Mouse (Mus musculus): ENCODE measurements around the gene Fads3. TPM values are rescaled to one million over a fixed set of nuclear protein-coding genes. Genes with fewer than 3 reads are reported as not detected.

Fads3 gene
- polyA plus RNA-seq, 1 experiment from 2014 or later, result 17.9 TPM

GRCm38 (mm10) chr19:10108129-10108528, 66.8 kb downstream of the Fads3 start:
- ATAC-seq (replicated peaks; ENCODE audit: insufficient number of reproducible peaks, low FRiP score, low TSS enrichment), result no peak
- no peaks in the 10 kb centered on the region for H3K9me3 ChIP-seq (replicated peaks; ENCODE audit: control insufficient read depth, low read length)
- no peak overlapping the region for H3K4me2 ChIP-seq
- WGBS (ENCODE audit: insufficient replicate concordance), result 88% methylated on average over 1 of the region's 1 CpGs
- H3K4me3 ChIP-seq (ENCODE audit: low read depth, low read length), result no peak overlapping the region
- H3K4me1 ChIP-seq (ENCODE audit: control insufficient read depth, insufficient read depth, low read length), result no peaks in the 10 kb centered on the region
- no peaks in the 10 kb centered on the region for H3K27me3 ChIP-seq (ENCODE audit: control insufficient read depth, insufficient read depth, low read length)
- H3K36me3 ChIP-seq (ENCODE audit: control insufficient read depth, insufficient read depth, low read length), result no peaks in the 10 kb centered on the region
- no peak overlapping the region for H3K27ac ChIP-seq (ENCODE audit: low read depth, low read length)
- no peak overlapping the region for H3K9ac ChIP-seq (ENCODE audit: low read depth, low read length)

- no peaks in the 10 kb centered on the region for H3K4me1 ChIP-seq (ENCODE audit: control insufficient read depth, insufficient read depth, low read length)
- H3K27me3 ChIP-seq (ENCODE audit: control insufficient read depth, insufficient read depth, low read length), result no peaks in the 10 kb centered on the region
- H3K9me3 ChIP-seq (replicated peaks; ENCODE audit: control insufficient read depth, low read length), result no peaks in the 10 kb centered on the region
- 80% methylated on average over 2 of the region's 2 CpGs for WGBS (ENCODE audit: insufficient replicate concordance)
- no peak overlapping the region for H3K9ac ChIP-seq (ENCODE audit: low read depth, low read length)
- no peak overlapping the region for H3K4me2 ChIP-seq
- no peak overlapping the region for H3K4me3 ChIP-seq (ENCODE audit: low read depth, low read length)
- no peaks in the 10 kb centered on the region for H3K36me3 ChIP-seq (ENCODE audit: control insufficient read depth, insufficient read depth, low read length)
- ATAC-seq (replicated peaks; ENCODE audit: insufficient number of reproducible peaks, low FRiP score, low TSS enrichment), result no peak
- no peak overlapping the region for H3K27ac ChIP-seq (ENCODE audit: low read depth, low read length)
These were observed 67.3 kb downstream of the Fads3 start for GRCm38 (mm10) chr19:10108666-10109065.

Other genes with a start within 250 kb of the Fads3 start
- gene Scgb2a2, start 194.0 kb upstream of the Fads3 start, polyA plus RNA-seq (2014; fragmentation: Nextera tagmentation; extraction: Ambion mirVana), result not detected in 2 replicates
- gene Incenp, start 142.0 kb upstream of the Fads3 start, polyA plus RNA-seq (2014; fragmentation: Nextera tagmentation; extraction: Ambion mirVana), result 62.6 and 67.2 TPM in 2 replicates
- gene Fth1, start 61.0 kb upstream of the Fads3 start, polyA plus RNA-seq (2014; fragmentation: Nextera tagmentation; extraction: Ambion mirVana), result 1,994 and 2,294 TPM in 2 replicates
- 0.10 and 0.41 TPM in 2 replicates for gene Best1, start 39.9 kb upstream of the Fads3 start, polyA plus RNA-seq (2014; fragmentation: Nextera tagmentation; extraction: Ambion mirVana)
- gene Rab3il1, start 39.9 kb upstream of the Fads3 start, polyA plus RNA-seq (2014; fragmentation: Nextera tagmentation; extraction: Ambion mirVana), result 50.8 and 54.0 TPM in 2 replicates
- gene Fads2, start 60.2 kb downstream of the Fads3 start, polyA plus RNA-seq (2014; fragmentation: Nextera tagmentation; extraction: Ambion mirVana), result 27.1 and 31.1 TPM in 2 replicates
- 64.6 and 65.8 TPM in 2 replicates for gene Fads1, start 141.3 kb downstream of the Fads3 start, polyA plus RNA-seq (2014; fragmentation: Nextera tagmentation; extraction: Ambion mirVana)
- gene Tmem258, start 162.4 kb downstream of the Fads3 start, polyA plus RNA-seq (2014; fragmentation: Nextera tagmentation; extraction: Ambion mirVana), result 412 and 418 TPM in 2 replicates
- 59.3 and 70.9 TPM in 2 replicates for gene Fen1, start 162.6 kb downstream of the Fads3 start, polyA plus RNA-seq (2014; fragmentation: Nextera tagmentation; extraction: Ambion mirVana)
- gene Myrf, start 199.2 kb downstream of the Fads3 start, polyA plus RNA-seq (2014; fragmentation: Nextera tagmentation; extraction: Ambion mirVana), result 22.7 and 23.0 TPM in 2 replicates